Mouse (Mus musculus) embryonic fibroblast, embryonic 13.5 days (primary cell): ENCODE results near the gene Nup210l. TPM values are rescaled to one million over a fixed set of nuclear protein-coding genes. Genes with fewer than 3 reads are reported as not detected.
"Not testable (repeated sequence)": the region's sequence is repeated elsewhere in the genome, so short reads cannot be mapped to it uniquely, and the experiment has no call there.

ENCODE experiments used
- H3K27ac ChIP-seq: 2 replicates; pipeline ENCODE4 v1.5.1; 2012; ENCODE audit warnings: low read length, control low read depth, inconsistent platforms; ENCODE audit not compliant: insufficient read depth
- H3K4me1 ChIP-seq: 2 replicates; pipeline ENCODE4 v1.6.1; 2011; ENCODE audit warnings: low read length; ENCODE audit not compliant: control insufficient read depth, insufficient read depth
- H3K4me3 ChIP-seq: 2 replicates; pipeline ENCODE4 v1.5.1; 2011; ENCODE audit warnings: mild to moderate bottlenecking, control low read depth, low read length; ENCODE audit not compliant: insufficient read depth
- CTCF ChIP-seq: IDR thresholded peaks from 2 replicates; pipeline ENCODE4 v1.5.1; 2011; ENCODE audit warnings: mild to moderate bottlenecking, control low read depth, low read length, moderate library complexity, borderline replicate concordance; ENCODE audit not compliant: insufficient read depth
- POLR2A ChIP-seq: IDR thresholded peaks from 2 replicates; pipeline ENCODE4 v1.6.1; 2011; ENCODE audit warnings: low read depth, mild to moderate bottlenecking, control low read depth, low read length, moderate library complexity
- polyA plus RNA-seq: library from polyadenylated mRNA; stranded (reverse); fragments of >200 nt; gene quantifications from 2 replicates; pipeline ENCODE4 v1.2.4, GENCODE M21; 2011; ENCODE audit warnings: low read depth; ENCODE audit not compliant: missing spikeins, insufficient read length

Nup210l gene
- polyA plus RNA-seq, 1 experiment: 0.86 TPM

DNA sequence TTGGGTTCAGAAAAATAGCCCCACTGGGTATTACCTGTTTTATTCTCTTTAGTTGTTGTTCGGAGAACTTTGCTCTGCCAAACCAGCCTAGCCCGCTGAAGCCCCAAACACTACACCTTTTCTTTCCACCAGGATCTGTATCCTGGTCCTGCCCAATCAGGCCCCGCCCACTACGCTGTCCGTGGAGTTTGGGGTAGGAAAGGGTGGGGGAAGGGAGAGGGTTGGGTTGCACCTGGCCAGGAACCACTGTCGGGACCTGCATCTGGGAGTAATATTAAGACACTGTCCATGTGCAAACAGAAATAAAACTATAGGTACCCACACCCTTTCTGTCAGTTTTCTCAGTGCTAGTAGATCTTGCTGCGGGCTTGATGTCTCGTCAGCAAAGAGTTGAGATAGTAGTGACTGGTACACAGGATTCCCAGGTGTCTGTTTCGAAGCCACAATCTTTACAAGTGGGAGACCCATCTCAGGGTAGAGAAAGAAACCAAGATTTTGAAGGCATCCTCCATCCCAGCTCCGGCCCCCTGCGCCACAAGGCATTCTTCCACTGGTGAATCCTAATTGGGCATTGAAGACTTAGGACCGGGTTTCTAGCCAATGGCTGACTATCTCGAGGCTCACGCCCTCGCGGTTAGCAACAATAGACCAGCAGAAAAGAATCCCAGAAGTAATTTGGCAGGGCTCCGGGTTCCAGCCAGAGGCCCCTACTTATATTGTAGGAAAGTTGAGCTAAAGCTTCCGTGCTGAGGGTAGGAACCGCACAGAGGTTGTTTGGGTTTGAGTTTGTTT is 139.2 kb downstream of the Nup210l start, which contains the start of gene Creb3l4:
Creb3l4 (minus strand) TSS at position 529 of the 792 bp plus-strand sequence.
- Histone ChIP-seq H3K4me1 (no peaks in the 10 kb centered on the region), H3K4me3 (peak within 1 kb of the TSS; percentile 15; the same call in 1 of the 2 replicates), H3K27ac (no peak within 1 kb of the TSS)
- TF ChIP-seq CTCF (no peak), POLR2A (peak; percentile 29; the same call in 1 of the 2 replicates)

- Histone ChIP-seq H3K4me3 (no peak overlapping the region), H3K27ac (no peak overlapping the region), H3K4me1 (peaks cover 3% of the 10 kb centered on the region; the same call in 1 of the 2 replicates)
- TF ChIP-seq CTCF: no peak
- TF ChIP-seq POLR2A: no peak
Measured at GRCm38 (mm10) chr3:90245406-90245805, 141.5 kb downstream of the Nup210l start.

- 0 out of 2 replicates have a peak, but pooled peaks have one; percentile 68 for TF ChIP-seq POLR2A
- TF ChIP-seq CTCF: no peak
- Histone ChIP-seq H3K4me1 (peaks cover 13% of the 10 kb centered on the region), H3K27ac (peak overlapping the region; percentile 98), H3K4me3 (peak overlapping the region; percentile 35)
Measured at GRCm38 (mm10) chr3:90247630-90247959, 143.7 kb downstream of the Nup210l start.

- Histone ChIP-seq H3K4me1 (peaks cover 13% of the 10 kb centered on the region), H3K27ac (peak within 1 kb of the TSS; percentile 98), H3K4me3 (peak within 1 kb of the TSS; percentile 69)
- no peak for TF ChIP-seq CTCF
- peak; percentile 71 for TF ChIP-seq POLR2A
Measured at GRCm38 (mm10) chr3:90247960-90248745, 144.2 kb downstream of the Nup210l start, which contains the start of gene Slc39a1. TSS of gene Slc39a1 (plus strand) at chr3:90248172.

DNA sequence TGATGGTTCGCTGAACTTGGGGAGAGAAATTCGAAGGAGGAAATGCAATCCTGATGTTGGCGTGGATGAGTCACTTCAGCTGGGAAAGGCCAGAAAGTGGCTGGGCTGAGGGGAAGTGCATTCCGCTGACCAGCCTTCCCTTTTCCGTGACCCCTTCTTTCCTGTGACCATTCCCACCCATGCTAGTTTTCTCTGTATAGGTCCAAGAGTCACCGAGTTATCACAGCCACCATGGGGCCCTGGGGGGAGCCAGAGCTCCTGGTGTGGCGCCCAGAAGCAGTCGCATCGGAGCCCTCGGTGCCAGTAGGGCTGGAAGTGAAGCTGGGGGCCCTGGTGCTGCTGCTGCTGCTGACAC is 144.8 kb downstream of the Nup210l start:
- peaks cover 13% of the 10 kb centered on the region for H3K4me1 ChIP-seq
- TF ChIP-seq CTCF: no peak
- H3K27ac ChIP-seq: peak overlapping the region; percentile 80
- H3K4me3 ChIP-seq: peak overlapping the region; percentile 69

GRCm38 (mm10) chr3:90250791-90251190 is 146.9 kb downstream of the Nup210l start:
- H3K27ac ChIP-seq: peak overlapping the region; percentile 75
- no peak overlapping the region for H3K4me3 ChIP-seq
- no peak for TF ChIP-seq CTCF
- peaks cover 13% of the 10 kb centered on the region for H3K4me1 ChIP-seq

GRCm38 (mm10) chr3:90251731-90252226 is 147.8 kb downstream of the Nup210l start:
- H3K4me3 ChIP-seq, H3K27ac ChIP-seq: not testable (repeated sequence)
- H3K4me1 ChIP-seq: peaks cover 16% of the 10 kb centered on the region

DNA sequence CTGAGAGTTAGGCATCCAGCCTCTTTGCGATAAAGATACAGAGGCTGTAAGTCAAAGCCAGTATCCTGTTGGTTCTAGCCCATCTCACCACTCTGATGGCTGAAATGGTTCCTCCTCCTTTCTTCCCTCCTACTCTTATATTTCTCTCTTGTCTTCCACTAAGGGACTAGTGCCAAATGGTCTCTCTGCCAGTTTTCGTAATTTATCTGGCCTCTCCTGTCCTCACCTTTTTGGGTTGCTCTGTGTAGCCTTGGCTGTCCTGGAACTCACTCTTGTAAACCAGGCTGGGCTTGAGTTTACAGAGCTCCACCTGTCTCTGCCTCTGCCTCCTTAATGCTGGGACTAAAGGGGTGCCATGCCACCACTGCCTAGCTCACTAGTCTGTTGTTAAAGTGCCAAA is 148.7 kb downstream of the Nup210l start:
- peaks cover 16% of the 10 kb centered on the region for H3K4me1 ChIP-seq
- H3K4me3 ChIP-seq, H3K27ac ChIP-seq: not testable (repeated sequence)

DNA sequence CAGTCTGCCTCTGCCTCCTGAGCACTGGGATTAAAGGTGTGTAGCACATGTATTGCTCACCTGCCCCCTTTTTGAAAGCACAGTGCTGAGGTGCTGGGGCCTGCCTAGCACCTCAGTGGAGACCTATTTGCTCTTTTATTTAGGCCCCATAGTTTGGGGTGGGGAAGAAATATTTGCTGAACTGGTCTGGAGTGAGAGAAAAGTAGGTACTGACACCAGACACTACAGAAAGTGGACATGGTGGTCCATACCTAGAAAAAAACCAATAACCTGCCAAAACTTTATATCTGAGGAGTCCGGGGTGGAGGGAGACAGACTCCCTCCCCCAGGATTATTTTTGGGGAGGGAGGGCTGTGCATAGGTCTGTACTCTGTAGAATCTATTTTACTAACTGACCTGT is 149.2 kb downstream of the Nup210l start:
- H3K4me3 ChIP-seq, H3K27ac ChIP-seq: not testable (repeated sequence)
- peaks cover 16% of the 10 kb centered on the region for H3K4me1 ChIP-seq

- H3K4me3 ChIP-seq: peak within 1 kb of the TSS; percentile 76
- peak within 1 kb of the TSS; percentile 84 for H3K27ac ChIP-seq
- peaks cover 16% of the 10 kb centered on the region for H3K4me1 ChIP-seq
- no peak for TF ChIP-seq CTCF
- TF ChIP-seq POLR2A: peak; percentile 43; the same call in 1 of the 2 replicates
Measured at GRCm38 (mm10) chr3:90253653-90254418, 149.9 kb downstream of the Nup210l start, which contains the start of gene Crtc2. TSS of gene Crtc2 (plus strand) at chr3:90254163.
